In genomic region chr4:156234701-156235213, GRCm38 (mm10) we compare ENCODE assay signal across 8 mouse cellular contexts. TPM values are rescaled to one million over a fixed set of nuclear protein-coding genes. Genes with fewer than 3 reads are reported as not detected.
DNase-seq lines count a peak whose midpoint lies in the region; ATAC-seq and TF ChIP-seq lines count a peak whose summit lies in the region.

Gene Plekhn1, minus strand, starts transcription at chr4:156234857.

- H3K9me3 ChIP-seq in hindbrain, embryonic 14.5 days (ENCODE audit: control insufficient read depth, low read length) = no peaks in the 10 kb centered on the region

- peak within 1 kb of the TSS; percentile 88 for H3K4me3 ChIP-seq in hindbrain, embryonic 14.5 days (replicated peaks; ENCODE audit: low read length)
- H3K4me3 ChIP-seq in left cerebral cortex, adult 2 months = peak within 1 kb of the TSS; percentile 75
- H3K4me3 ChIP-seq in macrophage (ENCODE audit: inconsistent target) = peak within 1 kb of the TSS; percentile 51

- no peaks in the 10 kb centered on the region for H3K27me3 ChIP-seq in hindbrain, embryonic 14.5 days (ENCODE audit: control insufficient read depth, insufficient read depth, low read length)

- peak; percentile 69 for ATAC-seq in hindbrain, embryonic 14.5 days (ENCODE audit: low FRiP score)

- TF ChIP-seq CTCF in left cerebral cortex, adult 2 months (IDR thresholded peaks at IDR 0.05) = no peak

- peak; percentile 55 for DNase-seq in WW6 (ENCODE audit: low read depth, low spot score)
- peak; percentile 88 to 93 for DNase-seq in cerebellum, postnatal 25 days
- peak; percentile 69 for DNase-seq in gastrocnemius, adult 18-20 months (ENCODE audit: low spot score)
- peak; percentile 73 for DNase-seq in hindbrain, embryonic 14.5 days (ENCODE audit: low spot score)
- DNase-seq in left cerebral cortex, adult 2 months (ENCODE audit: extremely low spot score in 1 of 2, low spot score in 2 of 2) = peak; percentile 77 to 79
- peak; percentile 78 for DNase-seq in right cerebral cortex, adult 18-20 months
- DNase-seq in urinary bladder, postnatal 14 days (ENCODE audit: low spot score) = peak; percentile 74

- H3K9ac ChIP-seq in hindbrain, embryonic 14.5 days = peak within 1 kb of the TSS; percentile 86

- peak within 1 kb of the TSS; percentile 83 for H3K27ac ChIP-seq in hindbrain, embryonic 14.5 days
- H3K27ac ChIP-seq in left cerebral cortex, adult 2 months = peak within 1 kb of the TSS; percentile 89
- H3K27ac ChIP-seq in macrophage = peak within 1 kb of the TSS; percentile 45

- peak within 1 kb of the TSS; percentile 93 for H3K4me2 ChIP-seq in hindbrain, embryonic 14.5 days (replicated peaks)

- peaks cover 18% of the 10 kb centered on the region for H3K4me1 ChIP-seq in hindbrain, embryonic 14.5 days (replicated peaks; ENCODE audit: control insufficient read depth, insufficient read depth, low read length)

- peaks cover 28% of the 10 kb centered on the region; the same call in 1 of the 2 replicates for H3K79me2 ChIP-seq in macrophage (ENCODE audit: inconsistent target)

- peaks cover 59% of the 10 kb centered on the region for H3K36me3 ChIP-seq in hindbrain, embryonic 14.5 days (replicated peaks; ENCODE audit: control insufficient read depth, insufficient read depth)
- H3K36me3 ChIP-seq in macrophage (ENCODE audit: inconsistent target) = peaks cover 51% of the 10 kb centered on the region

- under 1% methylated on average over 36 of the region's 48 CpGs for WGBS in hindbrain, embryonic 14.5 days
- WGBS in macrophage (ENCODE audit: missing documents) = under 1% methylated on average over 36 of the region's 48 CpGs

- intact Hi-C loops in left cerebral cortex, adult 2 months (cut with DNase I) = loop anchor here (2.0 to 5.0 kb wide), 3 partner anchors 32 to 126 kb away; partner anchors contain the start of genes 9430015G10Rik and AW011738

RNA-seq across cellular contexts. Expression of gene Plekhn1, which starts in this region (rescaled TPM):
- total RNA-seq in gastrocnemius, adult 18-20 months (2021) = 1 to 10 TPM; 5.9 to 6.7 TPM
- 28.6 and 28.7 TPM in 2 replicates for polyA plus RNA-seq in hindbrain, embryonic 14.5 days (2014; fragmentation: Nextera tagmentation; extraction: Ambion mirVana)
- 10 to 100 TPM; 39.6 to 39.8 TPM for total RNA-seq in left cerebral cortex, adult 2 months (2021)
- 100 to 1,000 TPM; 163 to 459 (median 259) TPM for total RNA-seq in macrophage (2018; cell fraction: chromatin; rRNA removed)
- 10 to 100 TPM in 25 of 26 experiments, 1 to 10 TPM in 1; 8.7 to 31.5 (median 18.3) TPM for total RNA-seq in macrophage (2018; cell fraction: cytosol; rRNA removed)
- 100 to 1,000 TPM; 114 to 393 (median 158) TPM for total RNA-seq in macrophage (2018; cell fraction: nucleus; rRNA removed)
- polyA plus RNA-seq in macrophage (2018) = 16.9 to 22.6 TPM (median 18.8 TPM) in 3 replicates

Comparison
In these comparisons a context has a peak if more than half of its experiments do, and no peak if none do; other contexts are left out.
1. Peak in every context shown above with its lines: DNase-seq, ATAC-seq, H3K4me3 ChIP-seq and H3K27ac ChIP-seq.
2. RNA of gene Plekhn1 (total RNA-seq): 39.6 to 39.8 TPM in left cerebral cortex, adult 2 months; 5.9 to 6.7 TPM in gastrocnemius, adult 18-20 months; every median in the first group is over 4 times any median in the second.